Mouse (Mus musculus): ENCODE measurements around the gene Spsb3.

DNA sequence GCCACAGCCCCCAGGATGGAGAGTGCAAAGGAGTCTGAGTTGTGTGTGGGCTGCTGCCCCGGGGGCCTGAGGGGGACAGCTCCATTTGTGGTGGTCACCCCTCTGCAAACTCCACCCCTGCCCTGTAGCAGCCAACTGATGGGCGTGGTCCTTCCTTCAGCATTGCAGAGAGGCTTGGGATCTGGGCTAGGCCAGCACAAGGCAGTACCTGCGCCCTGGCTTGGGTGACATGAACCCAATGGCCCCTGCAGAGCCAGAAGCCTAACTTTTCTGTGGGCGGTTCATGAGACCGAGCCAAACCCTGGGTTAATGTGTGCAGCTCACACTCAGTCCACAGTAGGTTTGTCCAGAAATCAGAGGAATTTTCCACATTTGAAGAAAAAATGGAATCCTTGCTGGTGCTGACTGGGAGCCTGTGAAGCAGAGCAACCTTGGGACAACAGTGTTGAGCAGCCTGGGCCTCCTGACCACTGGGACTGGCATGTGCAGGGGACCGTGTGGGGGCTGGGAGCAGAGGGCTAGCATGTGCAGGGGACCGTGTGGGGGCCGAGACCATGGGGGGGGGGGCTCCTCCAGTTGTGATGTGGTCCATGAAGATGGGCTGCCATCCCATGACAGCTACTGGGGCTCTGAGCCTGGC, 28.5 kb upstream of the Spsb3 start:
- TF ChIP-seq CTCF (IDR thresholded peaks at IDR 0.05; ENCODE audit: insufficient read depth, low read depth, low read length) (no peak), POLR2A (IDR thresholded peaks at IDR 0.05; ENCODE audit: insufficient read depth, low read depth, low read length) (no peak)
